Mouse (Mus musculus) CH12.LX (cell line): ENCODE measurements around the gene 1700025C18Rik.

Source experiments
- BHLHE40 ChIP-seq: IDR thresholded peaks from 2 replicates; pipeline ENCODE4 v1.6.1; 2011; ENCODE audit warnings: mild to moderate bottlenecking, low read depth, low read length, improper control_type of control experiment
- CTCF ChIP-seq, 2 experiments: IDR thresholded peaks in 1 of 2; conservative IDR thresholded peaks in 1 of 2; 2 replicates each; pipeline ENCODE4 v1.5.1; 2011 to 2012; ENCODE audit warnings: low read depth in 2 of 2, low read length in 2 of 2, improper control_type of control experiment in 1 of 2, inconsistent platforms in 1 of 2, mild to moderate bottlenecking in 1 of 2, moderate library complexity in 1 of 2
- EP300 ChIP-seq: IDR thresholded peaks from 2 replicates; pipeline ENCODE4 v1.6.1; 2011; ENCODE audit warnings: low read length, improper control_type of control experiment
- IRF4 ChIP-seq: IDR thresholded peaks from 2 replicates; pipeline ENCODE4 v1.6.1; 2014; ENCODE audit warnings: low read depth, mild to moderate bottlenecking, inconsistent platforms, low read length, improper control_type of control experiment
- JUND ChIP-seq: conservative IDR thresholded peaks from 2 replicates; pipeline ENCODE4 v1.6.1; 2011; ENCODE audit warnings: low read depth, low read length, improper control_type of control experiment
- MXI1 ChIP-seq: IDR thresholded peaks from 2 replicates; pipeline ENCODE4 v1.6.1; 2011; ENCODE audit warnings: mild to moderate bottlenecking, low read depth, low read length, improper control_type of control experiment
- POLR2A ChIP-seq: IDR thresholded peaks from 2 replicates; pipeline ENCODE4 v1.6.1; 2011; ENCODE audit warnings: low read depth, mild to moderate bottlenecking, improper control_type of control experiment, low read length
- POLR2AphosphoS2 ChIP-seq: IDR thresholded peaks from 2 replicates; pipeline ENCODE4 v1.6.1; 2011; ENCODE audit warnings: low read depth, low read length, improper control_type of control experiment
- RAD21 ChIP-seq: IDR thresholded peaks from 2 replicates; pipeline ENCODE4 v1.6.1; 2011; ENCODE audit warnings: low read depth, mild to moderate bottlenecking, low read length, improper control_type of control experiment, moderate library complexity
- RCOR1 ChIP-seq: conservative IDR thresholded peaks from 2 replicates; pipeline ENCODE4 v1.6.1; 2012; ENCODE audit warnings: low read depth, mild to moderate bottlenecking, inconsistent platforms, low read length, improper control_type of control experiment
- TBP ChIP-seq: conservative IDR thresholded peaks from 2 replicates; pipeline ENCODE4 v1.6.1; 2011; ENCODE audit warnings: low read depth, low read length, improper control_type of control experiment
- UBTF ChIP-seq: IDR thresholded peaks from 2 replicates; pipeline ENCODE4 v1.6.1; 2012; ENCODE audit warnings: low read depth, mild to moderate bottlenecking, inconsistent platforms, low read length, improper control_type of control experiment, moderate library complexity
- ZMIZ1 ChIP-seq: IDR thresholded peaks from 2 replicates; pipeline ENCODE4 v1.6.1; 2012; ENCODE audit warnings: low read depth, mild to moderate bottlenecking, inconsistent platforms, low read length, improper control_type of control experiment

DNA sequence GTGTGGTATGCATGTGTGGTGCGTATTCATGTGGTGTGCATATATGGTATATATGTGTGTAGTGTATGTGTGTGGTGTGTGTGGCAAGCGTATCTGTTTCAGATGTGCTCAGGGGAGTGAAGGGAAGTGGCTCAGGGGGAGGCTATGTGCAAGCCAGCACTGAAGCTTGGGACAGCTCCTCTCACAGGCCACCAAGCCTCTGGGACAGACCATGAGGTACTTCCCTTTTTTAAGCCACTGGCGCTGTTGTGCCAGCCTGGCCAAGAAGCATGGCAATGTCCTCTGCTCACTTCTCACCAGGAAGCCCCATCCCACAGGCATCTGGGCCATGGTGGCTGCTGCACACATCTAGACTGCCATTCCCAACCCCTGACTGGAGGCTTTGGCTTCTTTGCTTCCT, 12.4 kb upstream of the 1700025C18Rik start:
- no peak for TF ChIP-seq TBP
- no peak for TF ChIP-seq CTCF (conservative IDR thresholded peaks at IDR 0.05 in 1 of 2, IDR thresholded peaks at IDR 0.05 in 1 of 2; ENCODE audit: low read depth in 2 of 2, low read length in 2 of 2)
- TF ChIP-seq ZMIZ1: no peak
- no peak for TF ChIP-seq UBTF
- no peak for TF ChIP-seq RAD21
- no peak for TF ChIP-seq RCOR1
- TF ChIP-seq EP300: no peak
- TF ChIP-seq JUND: no peak
- TF ChIP-seq BHLHE40: no peak
- TF ChIP-seq POLR2AphosphoS2: no peak
- no peak for TF ChIP-seq POLR2A
- TF ChIP-seq IRF4: no peak
- no peak for TF ChIP-seq MXI1
